Mouse (Mus musculus): Measurements from ENCODE around the gene Slc2a6. TPM values are rescaled to one million over a fixed set of nuclear protein-coding genes. Genes with fewer than 3 reads are reported as not detected.

Slc2a6 gene
- 0.18 TPM in 1 of 2 replicates, not detected in the other for polyA plus RNA-seq (2015; fragmentation: Nextera tagmentation; extraction: Ambion mirVana)

DNA sequence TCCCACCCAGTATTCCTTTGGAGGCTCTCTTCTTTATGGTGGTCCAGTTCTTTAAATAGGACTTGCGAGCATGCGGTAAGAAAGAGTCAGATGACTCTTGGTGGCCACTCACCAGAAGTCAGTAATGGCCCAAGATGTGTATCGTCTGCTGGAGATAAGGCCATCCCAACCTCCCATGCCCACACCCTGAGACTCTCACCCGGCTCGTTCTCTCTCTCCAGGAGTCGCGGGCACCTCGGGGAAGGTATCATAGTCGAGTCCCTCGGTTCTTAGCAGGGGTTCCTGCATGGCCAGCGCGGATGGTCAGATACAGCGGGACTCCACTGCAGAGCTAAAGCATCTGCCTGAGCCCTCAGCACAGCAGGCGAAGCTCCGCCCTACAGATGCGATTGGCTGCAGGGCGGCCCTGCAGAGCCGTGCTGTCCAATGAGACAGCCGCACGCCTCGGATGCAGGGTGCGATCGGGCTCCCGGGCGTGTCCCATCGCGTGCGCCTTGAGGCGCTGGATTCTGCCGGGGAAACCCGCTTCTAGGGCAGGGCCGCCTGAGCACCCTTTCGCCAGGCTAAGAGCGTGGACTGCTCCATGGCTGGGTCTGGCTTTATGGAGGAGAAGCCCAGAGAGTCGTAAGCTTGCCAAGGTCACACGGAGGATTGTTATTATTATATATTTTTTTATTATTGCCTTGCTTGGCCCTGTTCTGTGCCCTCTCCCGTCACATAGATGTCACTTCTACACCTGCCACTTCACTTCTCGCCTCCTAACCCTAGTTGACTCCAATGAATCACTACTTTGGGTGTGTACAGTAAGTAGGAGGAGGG is at the start of gene Slc2a6:
Gene Slc2a6, minus strand, starts transcription at position 381 of the 819 bp plus-strand sequence.
- Histone ChIP-seq H3K4me1 (peaks cover 9% of the 10 kb centered on the region), H3K27me3 (replicated peaks) (peaks cover 65% of the 10 kb centered on the region), H3K9ac (peak within 1 kb of the TSS; percentile 53), H3K36me3 (no peaks in the 10 kb centered on the region), H3K27ac (replicated peaks) (no peak within 1 kb of the TSS), H3K9me3 (no peaks in the 10 kb centered on the region), H3K4me2 (peak within 1 kb of the TSS; percentile 69), H3K4me3 (peak within 1 kb of the TSS; percentile 38)
- WGBS = 4% methylated on average over 38 of the region's 38 CpGs
- peak; percentile 88 for ATAC-seq (ENCODE audit: extremely low read depth, insufficient number of reproducible peaks, low FRiP score, low TSS enrichment)

DNA sequence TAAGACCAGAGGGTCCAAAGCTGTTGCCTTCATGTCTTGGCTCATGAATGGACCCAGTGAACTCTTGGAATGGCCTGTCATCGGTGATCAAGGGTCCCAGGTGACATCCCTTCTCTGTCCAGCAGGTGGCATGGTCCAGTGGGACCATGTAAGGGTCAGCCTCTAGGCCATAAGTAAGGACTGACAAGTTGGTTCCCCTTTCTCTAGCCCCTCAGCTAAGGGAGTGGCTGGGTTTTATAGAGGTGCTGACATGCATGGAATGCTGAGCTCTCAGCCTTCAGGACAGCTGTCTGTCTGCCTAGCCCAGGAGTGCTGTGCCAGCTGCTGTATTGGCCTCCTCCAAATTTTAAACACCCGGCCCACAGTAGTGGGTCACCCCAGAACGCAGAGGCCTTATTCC is 47.7 kb upstream of the Slc2a6 start:
- Histone ChIP-seq H3K9ac (0 out of 2 replicates have a peak overlapping the region, but pooled peaks have one; percentile 5), H3K4me1 (peaks cover 65% of the 10 kb centered on the region), H3K4me3 (no peak overlapping the region), H3K36me3 (no peaks in the 10 kb centered on the region), H3K9me3 (no peaks in the 10 kb centered on the region), H3K27me3 (replicated peaks) (peaks cover 9% of the 10 kb centered on the region; the same call in 1 of the 2 replicates), H3K4me2 (no peak overlapping the region), H3K27ac (replicated peaks) (no peak overlapping the region)
- no peak for ATAC-seq (ENCODE audit: extremely low read depth, insufficient number of reproducible peaks, low FRiP score, low TSS enrichment)
- 53% methylated on average over 3 of the region's 3 CpGs for WGBS

DNA sequence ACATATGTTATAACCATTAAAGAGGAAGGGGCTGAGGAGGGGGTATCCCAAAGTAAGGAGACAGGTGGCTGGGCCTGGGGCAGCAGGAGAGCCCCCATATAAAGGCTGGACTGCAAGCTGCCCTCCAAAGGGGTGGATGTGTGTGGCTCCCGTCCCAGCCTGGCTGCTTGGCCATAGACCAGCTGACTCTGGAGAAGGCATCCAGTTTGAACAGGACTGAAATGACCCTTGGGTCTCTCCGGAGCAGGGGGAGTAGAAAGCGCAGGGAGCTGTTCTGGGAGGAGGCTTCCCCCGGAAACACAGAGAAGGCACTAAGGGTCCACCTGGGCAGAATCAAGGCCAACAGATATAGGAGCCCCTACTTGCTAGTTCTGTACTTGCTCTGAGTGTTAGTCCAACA is 47.0 kb upstream of the Slc2a6 start:
- Histone ChIP-seq H3K4me3 (no peak overlapping the region), H3K9me3 (no peaks in the 10 kb centered on the region), H3K27ac (replicated peaks) (no peak overlapping the region), H3K9ac (no peak overlapping the region), H3K4me1 (peaks cover 61% of the 10 kb centered on the region), H3K4me2 (no peak overlapping the region), H3K27me3 (replicated peaks) (peaks cover 9% of the 10 kb centered on the region; the same call in 1 of the 2 replicates), H3K36me3 (no peaks in the 10 kb centered on the region)
- no peak for ATAC-seq (ENCODE audit: extremely low read depth, insufficient number of reproducible peaks, low FRiP score, low TSS enrichment)
- WGBS = 77% methylated on average over 4 of the region's 4 CpGs

DNA sequence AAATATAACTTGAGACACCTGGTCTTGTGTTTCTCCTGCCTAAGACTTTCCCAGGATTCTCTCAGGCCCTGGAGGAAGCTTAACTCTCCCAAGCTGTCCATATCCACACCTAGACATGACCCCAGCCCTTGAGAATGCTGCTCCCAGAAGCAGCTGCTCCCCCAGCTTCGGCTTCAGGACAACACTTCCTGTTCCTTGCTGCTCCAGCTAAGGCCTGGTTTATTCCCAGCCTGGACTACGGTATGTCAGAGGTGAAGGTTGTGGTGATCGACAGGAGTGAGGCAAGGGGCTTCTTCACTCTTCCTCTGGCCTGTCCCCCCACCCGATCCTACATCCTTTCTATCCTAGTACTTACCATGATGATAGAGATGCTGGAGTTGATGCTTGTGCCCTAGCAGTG is 45.6 kb upstream of the Slc2a6 start:
- Histone ChIP-seq H3K9me3 (no peaks in the 10 kb centered on the region), H3K4me2 (no peak overlapping the region), H3K27me3 (replicated peaks) (peaks cover 14% of the 10 kb centered on the region), H3K27ac (replicated peaks) (no peak overlapping the region), H3K36me3 (no peaks in the 10 kb centered on the region), H3K4me1 (peaks cover 47% of the 10 kb centered on the region), H3K4me3 (no peak overlapping the region), H3K9ac (no peak overlapping the region; the same call in 1 of the 2 replicates)
- ATAC-seq (ENCODE audit: extremely low read depth, insufficient number of reproducible peaks, low FRiP score, low TSS enrichment) = no peak
- 67% methylated on average over 4 of the region's 4 CpGs for WGBS

DNA sequence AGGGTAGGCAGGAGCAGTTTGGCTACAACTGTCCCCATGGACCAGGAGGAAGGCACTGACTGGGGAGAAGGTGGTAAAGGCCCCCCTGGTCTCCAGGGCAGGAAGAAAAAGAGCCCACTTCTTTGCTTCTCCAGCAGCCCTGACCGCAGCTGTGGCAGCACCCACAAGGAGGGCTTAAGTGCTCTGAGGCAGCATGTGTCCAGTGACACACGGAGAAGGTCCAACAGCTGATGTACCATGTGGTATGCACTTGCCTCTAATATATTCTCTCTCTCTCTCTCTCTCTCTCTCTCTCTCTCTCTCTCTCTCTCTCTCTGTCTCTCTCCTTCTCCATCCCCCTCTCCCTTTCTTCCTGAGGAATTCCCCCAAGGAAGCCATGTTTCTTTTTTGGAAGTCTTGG is 44.2 kb upstream of the Slc2a6 start, which contains the start of gene Mymk:
Gene Mymk, minus strand, starts transcription at position 202 of the 400 bp plus-strand sequence.
- ATAC-seq (ENCODE audit: extremely low read depth, insufficient number of reproducible peaks, low FRiP score, low TSS enrichment) = no peak
- WGBS = 68% methylated on average over 2 of the region's 2 CpGs
- peaks cover 34% of the 10 kb centered on the region for H3K4me1 ChIP-seq
- H3K36me3 ChIP-seq = no peaks in the 10 kb centered on the region
- H3K9ac ChIP-seq = peak within 1 kb of the TSS; percentile 39; the same call in 1 of the 2 replicates
- no peak within 1 kb of the TSS for H3K4me3 ChIP-seq
- peak within 1 kb of the TSS; percentile 55 for H3K27ac ChIP-seq (replicated peaks)
- H3K9me3 ChIP-seq = no peaks in the 10 kb centered on the region
- no peak within 1 kb of the TSS for H3K4me2 ChIP-seq
- peaks cover 10% of the 10 kb centered on the region for H3K27me3 ChIP-seq (replicated peaks)

DNA sequence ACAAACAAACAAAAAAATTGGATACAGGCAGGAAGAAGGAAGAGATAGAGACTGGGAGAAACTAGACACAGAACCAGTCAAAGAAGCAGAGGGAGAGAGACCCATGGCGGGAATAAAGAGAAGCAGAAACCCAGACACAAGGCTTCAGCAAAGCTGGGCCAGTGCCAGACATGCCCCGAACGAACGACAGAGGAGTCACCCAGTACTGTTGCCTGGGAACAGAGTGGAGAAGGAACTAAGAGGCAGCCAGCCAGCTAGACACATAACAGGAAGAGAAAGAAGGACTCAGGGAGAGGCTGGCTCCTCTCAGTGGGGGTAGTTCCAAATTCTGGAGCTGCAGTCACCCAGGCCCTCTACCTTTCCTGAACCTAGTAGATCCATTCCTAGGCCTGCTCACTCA is 43.3 kb upstream of the Slc2a6 start:
- Histone ChIP-seq H3K9me3 (no peaks in the 10 kb centered on the region), H3K4me2 (no peak overlapping the region), H3K9ac (peak overlapping the region; percentile 39; the same call in 1 of the 2 replicates), H3K36me3 (no peaks in the 10 kb centered on the region), H3K4me3 (no peak overlapping the region), H3K27me3 (replicated peaks) (peaks cover 6% of the 10 kb centered on the region; the same call in 1 of the 2 replicates), H3K27ac (replicated peaks) (peak overlapping the region; percentile 55), H3K4me1 (peaks cover 34% of the 10 kb centered on the region)
- 4% methylated on average over 4 of the region's 4 CpGs for WGBS
- ATAC-seq (ENCODE audit: extremely low read depth, insufficient number of reproducible peaks, low FRiP score, low TSS enrichment) = no peak; the same call in 1 of the 2 replicates

DNA sequence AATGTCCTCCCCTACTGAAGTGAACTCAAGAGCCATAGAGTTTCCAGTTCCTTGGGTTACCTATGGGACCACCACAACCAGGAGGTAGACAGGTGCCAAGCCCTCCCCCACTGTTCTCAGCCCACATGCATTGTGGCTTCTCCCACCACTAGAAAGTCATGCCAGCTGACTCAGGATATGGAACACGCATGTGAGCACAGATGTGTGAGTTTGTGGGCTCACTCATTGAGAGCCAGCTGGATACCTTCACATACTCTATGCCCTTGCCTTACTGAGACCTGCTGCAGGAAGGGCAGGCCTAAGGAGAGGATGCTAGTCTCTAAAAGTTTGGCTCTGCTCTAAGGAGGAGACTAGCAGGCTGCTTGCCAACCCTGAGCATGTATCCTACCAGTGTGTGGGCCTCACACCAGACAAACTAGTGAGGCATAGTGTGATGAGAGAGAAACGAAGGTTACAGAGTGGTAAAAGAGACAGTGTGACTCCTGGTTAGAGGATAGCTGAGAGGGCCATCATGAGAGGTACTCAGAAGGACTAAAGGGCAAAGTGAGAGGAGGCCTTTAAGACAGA is 42.5 kb upstream of the Slc2a6 start:
- Histone ChIP-seq H3K36me3 (no peaks in the 10 kb centered on the region), H3K4me3 (no peak overlapping the region), H3K9ac (no peak overlapping the region), H3K4me2 (no peak overlapping the region), H3K27me3 (replicated peaks) (peaks cover 9% of the 10 kb centered on the region; the same call in 1 of the 2 replicates), H3K27ac (replicated peaks) (peak overlapping the region; percentile 55; the same call in 1 of the 2 replicates), H3K9me3 (no peaks in the 10 kb centered on the region), H3K4me1 (peaks cover 27% of the 10 kb centered on the region)
- 72% methylated on average over 2 of the region's 2 CpGs for WGBS
- no peak for ATAC-seq (ENCODE audit: extremely low read depth, insufficient number of reproducible peaks, low FRiP score, low TSS enrichment)

DNA sequence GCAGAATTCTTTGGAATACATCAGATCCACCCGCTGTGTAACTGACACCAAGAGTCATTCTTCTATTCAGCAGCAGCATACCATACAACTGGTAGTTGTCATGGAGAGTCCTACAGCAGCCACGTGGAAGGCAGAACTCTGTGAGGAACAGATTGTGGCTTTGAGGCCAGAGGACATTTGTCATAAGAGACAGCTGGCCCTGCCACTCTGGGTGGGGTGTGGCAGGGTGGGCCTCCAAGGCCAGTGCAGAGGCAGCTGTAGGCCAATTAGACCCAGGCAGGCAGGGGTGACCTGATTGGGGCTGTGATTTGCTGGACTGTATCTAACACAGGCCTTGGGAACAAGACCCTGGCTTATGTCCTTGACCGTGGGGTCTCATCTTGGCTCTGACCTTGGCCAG is 41.8 kb upstream of the Slc2a6 start:
- 59% methylated on average over 3 of the region's 3 CpGs for WGBS
- ATAC-seq (ENCODE audit: extremely low read depth, insufficient number of reproducible peaks, low FRiP score, low TSS enrichment) = no peak

DNA sequence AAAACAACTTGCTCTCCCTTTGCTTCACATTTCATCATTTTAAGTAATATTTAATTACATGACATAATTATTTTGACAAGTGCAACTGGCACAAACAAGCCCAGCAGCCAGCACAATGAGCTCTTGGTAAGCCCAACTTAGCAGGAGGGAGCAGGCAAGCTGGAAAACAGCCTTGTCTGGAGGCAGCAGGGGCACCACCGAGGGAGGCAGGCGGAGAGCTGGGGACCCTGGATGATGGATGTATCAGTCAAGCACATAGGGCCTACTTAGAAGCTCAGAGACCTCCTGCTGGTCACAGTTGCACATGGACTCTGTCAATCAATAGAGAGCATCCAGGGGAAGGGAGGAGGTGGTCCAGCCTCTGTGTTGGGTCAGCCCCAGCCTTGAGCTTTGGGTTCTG is 40.2 kb upstream of the Slc2a6 start:
- no peak overlapping the region for H3K4me3 ChIP-seq
- H3K9ac ChIP-seq = no peak overlapping the region
- H3K9me3 ChIP-seq = no peaks in the 10 kb centered on the region
- no peaks in the 10 kb centered on the region for H3K36me3 ChIP-seq
- no peak overlapping the region for H3K4me2 ChIP-seq
- no peak for ATAC-seq (ENCODE audit: extremely low read depth, insufficient number of reproducible peaks, low FRiP score, low TSS enrichment)
- 26% methylated on average over 2 of the region's 2 CpGs for WGBS
- peaks cover 20% of the 10 kb centered on the region for H3K4me1 ChIP-seq
- peaks cover 9% of the 10 kb centered on the region; the same call in 1 of the 2 replicates for H3K27me3 ChIP-seq (replicated peaks)
- no peak overlapping the region for H3K27ac ChIP-seq (replicated peaks)

More for the DNA sequence above, 41.8 kb upstream of the Slc2a6 start:
- H3K36me3 ChIP-seq = no peaks in the 10 kb centered on the region
- H3K9me3 ChIP-seq = no peaks in the 10 kb centered on the region
- H3K4me1 ChIP-seq = peaks cover 20% of the 10 kb centered on the region
- no peak overlapping the region for H3K4me3 ChIP-seq
- no peak overlapping the region for H3K4me2 ChIP-seq
- H3K27ac ChIP-seq (replicated peaks) = no peak overlapping the region
- H3K9ac ChIP-seq = no peak overlapping the region
- H3K27me3 ChIP-seq (replicated peaks) = peaks cover 9% of the 10 kb centered on the region; the same call in 1 of the 2 replicates

DNA sequence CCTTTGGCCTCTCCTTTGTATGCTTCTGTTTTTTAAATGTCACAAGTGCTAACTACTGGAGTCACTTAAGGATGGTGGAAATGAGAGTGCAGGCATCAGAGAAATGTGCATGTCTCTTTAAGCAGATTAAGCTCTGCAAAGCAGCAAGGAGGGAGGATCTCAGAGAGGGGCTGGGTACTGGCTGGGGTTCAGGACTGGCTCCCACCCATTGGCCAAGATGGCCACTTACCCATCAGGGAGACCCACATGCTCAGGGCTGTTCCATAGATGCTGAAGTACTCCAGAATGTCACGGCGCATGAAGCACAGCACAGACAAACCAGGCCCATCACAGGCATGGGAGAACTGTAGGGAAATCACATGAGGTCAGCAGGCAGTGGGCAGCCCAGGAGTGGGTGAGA is 39.3 kb upstream of the Slc2a6 start:
- ATAC-seq (ENCODE audit: extremely low read depth, insufficient number of reproducible peaks, low FRiP score, low TSS enrichment) = no peak
- H3K27ac ChIP-seq (replicated peaks) = no peak overlapping the region
- H3K4me3 ChIP-seq = no peak overlapping the region
- no peak overlapping the region for H3K4me2 ChIP-seq
- H3K4me1 ChIP-seq = peaks cover 21% of the 10 kb centered on the region
- 77% methylated on average over 2 of the region's 2 CpGs for WGBS
- no peak overlapping the region for H3K9ac ChIP-seq
- H3K9me3 ChIP-seq = no peaks in the 10 kb centered on the region
- peaks cover 9% of the 10 kb centered on the region; the same call in 1 of the 2 replicates for H3K27me3 ChIP-seq (replicated peaks)
- H3K36me3 ChIP-seq = no peaks in the 10 kb centered on the region

DNA sequence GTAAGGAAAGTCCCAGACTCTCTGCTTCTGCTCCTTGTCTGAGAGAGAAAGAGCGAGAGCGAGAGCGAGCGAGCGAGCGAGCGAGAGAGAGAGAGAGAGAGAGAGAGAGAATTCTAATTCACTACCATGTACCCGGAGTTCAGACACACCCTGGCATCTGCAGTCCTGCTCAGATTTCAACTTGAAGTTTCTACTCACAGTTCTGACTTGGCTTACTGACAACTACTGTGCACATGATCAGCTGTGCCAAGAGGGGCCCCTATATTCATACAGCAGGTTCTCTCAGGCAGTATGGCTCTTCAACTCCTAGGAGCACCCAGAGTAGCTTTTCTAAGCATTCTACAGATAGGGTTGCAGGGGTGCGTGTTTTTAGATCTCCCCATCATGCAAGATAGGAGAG is 31.4 kb upstream of the Slc2a6 start:
- H3K9ac ChIP-seq = no peak overlapping the region
- 73% methylated on average over 9 of the region's 9 CpGs for WGBS
- ATAC-seq (ENCODE audit: extremely low read depth, insufficient number of reproducible peaks, low FRiP score, low TSS enrichment) = no peak
- H3K4me1 ChIP-seq = peaks cover 37% of the 10 kb centered on the region
- H3K36me3 ChIP-seq = no peaks in the 10 kb centered on the region
- H3K4me3 ChIP-seq = no peak overlapping the region
- H3K9me3 ChIP-seq = no peaks in the 10 kb centered on the region
- no peaks in the 10 kb centered on the region; the same call in 1 of the 2 replicates for H3K27me3 ChIP-seq (replicated peaks)
- H3K27ac ChIP-seq (replicated peaks) = no peak overlapping the region
- H3K4me2 ChIP-seq = no peak overlapping the region

Measured in heart, embryonic 13.5 days (tissue).